Mouse (Mus musculus): ENCODE results near the gene Gfer.
A peak's percentile ranks its signal among the peaks of the same experiment; 100 is the strongest.
"Not testable (repeated sequence)": the region's sequence is repeated elsewhere in the genome, so short reads cannot be mapped to it uniquely, and the experiment has no call there.

Gene Gfer

DNA sequence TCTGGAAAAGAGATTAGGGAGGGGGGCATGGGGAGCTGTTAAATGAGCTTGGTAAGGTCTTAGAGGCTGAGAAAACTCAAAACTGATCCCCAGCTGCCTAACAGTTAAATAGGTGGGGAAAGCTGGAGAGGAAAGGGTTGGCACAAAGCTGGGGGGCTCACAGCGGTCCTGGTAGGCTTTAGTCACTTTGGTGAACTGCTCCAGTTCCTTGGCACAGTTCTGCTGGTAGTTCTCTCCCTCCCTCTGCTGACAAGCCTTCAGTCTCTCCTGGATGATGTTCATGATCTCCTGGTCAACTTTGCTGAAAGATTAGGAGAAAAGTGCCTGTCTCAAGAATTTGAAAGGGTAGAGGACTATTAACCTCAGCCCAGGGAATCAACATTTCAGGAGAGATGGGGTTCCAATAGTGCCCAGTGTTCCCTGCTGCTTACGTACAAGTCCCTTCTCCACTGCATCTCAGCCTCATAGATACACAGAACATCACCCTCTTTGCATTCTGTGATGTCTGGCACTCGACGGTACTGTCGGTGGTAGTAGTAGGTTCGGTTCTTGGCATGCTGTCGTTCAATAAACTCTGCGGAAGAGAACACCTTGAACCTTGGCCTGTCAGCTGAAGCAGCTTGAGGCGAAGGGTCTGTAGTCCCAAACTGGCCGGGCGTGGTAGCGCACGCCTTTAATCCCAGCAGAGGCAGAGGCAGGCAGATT is 26.4 kb upstream of the Gfer start:
- no peak for DNase-seq

DNA sequence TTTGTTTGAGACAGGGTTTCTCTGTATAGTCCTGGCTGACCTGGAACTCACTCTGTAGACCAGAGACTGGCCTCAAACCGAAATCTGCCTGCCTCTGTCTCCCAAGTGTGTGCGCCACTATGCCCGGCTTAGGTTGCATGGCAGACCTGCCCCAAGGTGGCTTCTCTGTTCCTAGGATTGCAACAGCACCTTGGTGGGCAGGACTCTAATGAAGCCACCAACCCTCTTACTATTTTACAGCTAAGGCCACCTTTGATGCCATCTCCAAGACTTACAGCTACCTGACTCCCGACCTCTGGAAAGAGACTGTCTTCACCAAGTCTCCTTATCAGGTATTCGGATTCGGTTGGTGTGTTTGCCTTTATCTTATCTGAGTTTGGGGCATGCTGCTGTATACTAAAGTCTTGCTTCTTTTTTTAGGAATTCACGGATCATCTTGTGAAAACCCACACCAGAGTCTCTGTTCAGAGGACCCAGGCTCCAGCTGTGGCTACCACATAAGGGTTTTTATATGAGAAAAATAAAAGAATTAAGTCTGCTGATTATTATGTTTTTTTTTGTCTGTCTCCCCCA is 25.5 kb upstream of the Gfer start:
- not testable (repeated sequence) for DNase-seq

DNA sequence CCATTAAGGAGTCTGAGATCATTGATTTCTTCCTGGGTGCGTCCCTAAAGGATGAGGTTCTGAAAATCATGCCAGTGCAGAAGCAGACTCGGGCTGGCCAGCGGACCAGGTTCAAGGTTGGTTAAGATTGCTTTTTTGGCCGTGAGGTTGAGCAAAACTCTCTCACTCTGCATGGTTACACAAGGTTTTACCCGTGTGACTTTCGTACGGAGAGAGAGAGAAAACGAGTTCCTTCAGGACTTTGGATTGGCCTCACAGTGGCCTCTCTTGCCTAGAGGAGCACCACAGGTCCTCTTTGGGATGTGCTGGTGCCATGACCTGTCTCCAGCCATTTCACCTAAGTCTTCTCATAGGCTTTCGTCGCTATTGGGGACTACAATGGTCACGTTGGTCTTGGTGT is 24.7 kb upstream of the Gfer start:
- DNase-seq = not testable (repeated sequence)

DNA sequence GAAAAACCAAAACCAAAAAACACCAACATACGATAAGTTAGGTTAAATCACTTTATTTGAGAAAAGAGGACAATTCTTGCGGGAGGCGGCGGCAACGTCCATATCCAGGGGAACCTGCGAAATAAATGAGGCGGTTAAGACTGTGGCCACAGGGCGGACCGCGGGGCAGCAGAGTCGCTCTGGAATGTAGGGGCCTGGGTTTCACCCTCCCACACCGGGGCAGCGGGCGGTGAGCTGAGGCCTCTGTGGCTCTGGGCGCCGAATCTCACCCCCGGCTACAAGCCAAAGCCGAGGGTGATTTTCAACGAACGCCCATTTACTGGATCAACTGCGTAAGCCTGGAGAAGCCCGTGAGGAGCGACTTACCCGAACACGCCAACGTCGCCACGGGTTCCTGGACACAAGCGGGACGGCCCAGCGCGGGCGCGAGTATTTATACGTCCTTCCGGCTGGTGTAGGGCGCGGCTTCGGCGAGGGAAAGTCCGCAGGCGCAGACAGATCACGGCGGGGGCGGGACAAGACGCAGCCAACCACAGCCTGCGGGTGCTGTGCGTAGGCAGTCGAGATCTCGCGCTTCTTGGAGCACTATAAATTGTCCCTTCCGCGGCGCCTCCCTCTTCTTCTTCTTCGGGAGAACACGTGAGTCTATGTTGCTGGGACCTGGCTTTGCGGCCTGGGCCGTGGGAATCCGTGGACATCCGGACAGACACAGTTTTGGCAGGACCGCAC is 23.7 kb upstream of the Gfer start:
- peak; percentile 96 for DNase-seq

DNA sequence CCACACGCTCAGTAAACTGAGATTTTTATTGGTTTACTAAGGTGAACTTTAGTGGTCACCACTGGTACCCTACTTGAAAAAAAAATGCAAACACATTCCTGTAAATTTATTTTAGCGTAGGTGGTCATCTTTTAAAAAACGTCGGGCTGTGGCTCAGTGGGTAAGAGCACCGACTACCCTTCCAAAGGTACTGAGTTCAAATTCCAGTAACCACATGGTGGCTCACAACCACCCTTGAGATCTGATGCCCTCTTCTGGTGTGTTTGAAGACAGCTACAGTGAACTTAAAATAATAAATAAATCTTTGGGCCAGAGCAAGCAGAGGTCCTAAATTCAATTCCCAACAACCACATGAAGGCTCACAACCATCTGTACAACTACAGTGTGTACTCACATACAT is 23.0 kb upstream of the Gfer start:
- not testable (repeated sequence) for DNase-seq

DNA sequence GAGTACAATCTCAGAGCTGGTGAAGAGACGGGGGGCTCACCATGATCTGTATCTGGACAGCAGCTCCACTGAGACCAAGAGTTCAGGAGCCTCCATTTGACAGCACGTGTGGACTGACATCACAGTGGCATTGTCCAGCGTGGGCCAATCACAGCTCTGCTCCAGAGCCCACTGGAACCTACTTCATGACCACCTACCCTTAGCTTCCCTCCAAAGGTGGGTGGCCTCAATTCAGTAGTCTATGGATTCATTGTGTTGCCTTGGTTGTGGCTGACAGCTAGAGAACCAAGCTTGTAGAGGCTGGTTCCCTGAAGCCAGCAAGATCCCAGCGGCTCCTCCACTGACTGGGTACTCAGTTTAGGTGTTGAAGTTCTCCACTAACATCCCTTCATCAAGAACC is 22.0 kb upstream of the Gfer start, which contains the start of the genes Rnf151 and Rps2:
Gene Rnf151, minus strand, starts transcription at position 121 of the 400 bp plus-strand sequence.
Gene Rps2, plus strand, starts transcription at position 174 of the 400 bp plus-strand sequence.
- DNase-seq = no peak

DNA sequence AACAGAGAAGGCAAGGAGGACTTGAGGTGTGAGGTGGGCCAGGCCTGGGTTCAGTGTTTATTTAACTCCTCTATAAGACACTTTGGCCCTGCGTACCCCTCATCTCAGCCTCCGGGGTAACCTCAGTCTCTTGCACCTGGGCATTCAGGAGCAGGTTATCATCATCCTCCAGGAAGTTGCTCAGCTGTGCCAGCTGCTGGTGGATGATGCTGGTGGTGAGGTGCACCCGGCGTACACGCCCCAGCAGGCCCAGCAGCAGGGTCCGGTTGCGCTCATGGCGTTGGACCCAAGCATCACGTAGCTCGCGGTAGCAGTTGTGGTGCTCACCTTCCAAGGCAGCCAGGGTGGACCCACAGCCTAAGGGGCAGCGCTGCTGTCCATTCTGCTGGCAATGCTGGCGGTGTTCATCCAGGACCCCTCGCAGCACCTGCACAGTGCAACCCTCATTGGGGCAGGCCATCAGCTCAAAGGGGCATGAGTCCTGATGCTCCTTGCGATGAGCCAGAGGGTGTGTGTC is 20.3 kb upstream of the Gfer start:
- no peak for DNase-seq

DNA sequence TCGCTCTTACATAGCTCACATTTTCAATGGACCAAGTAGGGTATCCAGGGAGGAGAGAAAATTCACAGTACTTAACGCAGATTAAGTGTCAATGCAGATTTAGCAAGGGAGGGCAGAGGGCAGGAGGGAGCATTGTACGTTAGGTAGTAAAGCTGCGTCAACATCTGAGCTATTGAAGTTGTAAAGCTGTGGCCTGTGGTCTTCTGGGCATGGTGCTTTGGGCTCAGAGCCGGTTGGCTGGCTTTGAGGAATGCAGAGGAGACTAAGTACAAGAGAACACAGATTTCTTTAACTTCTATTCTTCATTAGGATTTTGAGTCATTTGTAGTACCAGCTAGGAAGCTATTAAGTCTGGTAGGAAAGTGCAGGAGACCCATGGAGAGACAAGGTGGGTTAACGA is 19.6 kb upstream of the Gfer start:
- no peak for DNase-seq

DNA sequence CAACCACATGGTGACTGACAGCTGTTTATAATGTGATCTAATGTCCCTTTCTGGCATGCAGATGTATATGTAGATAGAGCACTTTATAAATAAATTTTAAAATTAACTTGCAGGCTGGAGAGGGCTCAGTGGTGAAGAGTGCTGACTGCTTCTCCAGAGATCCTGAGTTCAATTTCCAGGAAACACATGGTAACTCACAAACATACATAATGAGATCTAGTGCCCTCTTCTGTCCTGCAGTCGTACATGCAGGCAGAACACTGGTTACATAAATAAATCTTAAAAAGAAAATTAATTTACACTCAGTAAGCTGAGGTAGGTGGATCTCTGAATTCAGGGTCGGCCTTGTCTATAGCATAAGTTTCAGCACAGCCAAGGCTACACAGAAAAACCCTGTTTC is 12.7 kb upstream of the Gfer start:
- no peak for DNase-seq

DNA sequence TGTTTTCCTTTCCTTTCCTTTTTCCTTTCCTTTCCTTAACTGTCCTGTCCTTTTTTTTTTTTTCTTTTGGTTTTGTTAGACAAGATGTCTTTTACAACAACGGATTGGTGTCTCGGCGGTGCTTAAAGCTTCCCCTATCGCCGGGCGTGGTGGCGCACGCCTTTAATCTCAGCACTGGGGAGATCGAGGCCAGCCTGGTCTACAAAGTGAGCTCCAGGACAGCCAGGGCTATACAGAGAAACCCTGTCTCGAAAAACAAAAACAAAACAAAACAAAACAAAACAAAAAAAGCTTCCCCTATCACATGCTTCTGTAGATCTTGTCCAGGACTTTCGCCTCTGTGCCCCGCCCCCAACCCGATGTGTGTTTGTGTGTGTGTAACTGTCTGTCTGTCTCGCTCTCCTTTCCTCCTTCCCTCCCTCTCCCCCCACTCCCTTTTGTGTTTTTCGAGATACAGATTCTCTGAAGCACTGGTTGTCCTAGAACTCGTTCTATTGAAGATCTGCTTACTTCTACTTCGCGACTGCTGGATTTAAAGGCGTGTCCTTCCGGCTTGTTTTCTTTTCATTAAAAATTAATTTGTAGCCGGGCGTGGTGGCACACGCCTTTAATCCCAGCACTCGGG is 12.0 kb upstream of the Gfer start:
- no peak for DNase-seq

DNA sequence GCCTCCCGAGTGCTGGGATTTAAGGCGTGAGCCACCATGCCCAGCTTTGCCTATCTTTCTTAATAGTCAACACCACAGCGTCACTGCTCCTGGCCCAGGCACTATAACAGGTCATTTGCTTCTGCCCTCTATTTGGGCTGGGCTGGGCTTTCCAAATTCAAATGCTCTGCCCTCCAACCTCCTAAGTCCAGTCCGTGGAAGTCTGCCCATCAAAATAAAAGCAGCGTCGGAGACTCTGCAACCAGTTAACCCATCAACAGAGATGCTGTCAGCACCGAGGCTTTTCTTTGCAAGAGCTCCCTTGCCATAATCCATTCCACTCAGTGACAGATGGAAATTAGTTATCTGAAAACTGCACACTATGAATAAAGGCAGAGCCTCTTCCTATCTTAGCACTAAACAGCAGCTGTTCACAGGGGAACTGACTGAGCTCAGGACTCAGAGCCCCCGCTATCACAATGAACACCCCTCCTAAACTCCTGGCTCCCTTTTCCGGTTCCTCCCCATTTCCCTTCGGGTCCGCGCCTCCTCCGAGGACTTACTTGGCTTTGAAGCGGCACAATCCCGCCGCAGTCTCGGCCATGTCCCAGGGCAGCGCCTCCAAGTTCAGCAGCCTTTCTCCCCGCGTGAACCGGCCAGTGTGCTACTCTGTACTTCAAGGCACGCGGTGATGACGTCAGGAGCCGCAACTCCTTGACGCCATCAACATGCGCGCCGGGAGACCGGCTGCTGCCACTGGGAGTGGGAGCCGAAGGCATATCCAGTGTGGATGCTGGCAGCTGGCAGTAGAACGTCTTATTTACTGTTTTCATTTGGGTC is 11.2 kb upstream of the Gfer start, which contains the start of gene Tbl3:
Gene Tbl3, minus strand, starts transcription at position 679 of the 819 bp plus-strand sequence.
- peak; percentile 93 for DNase-seq

DNA sequence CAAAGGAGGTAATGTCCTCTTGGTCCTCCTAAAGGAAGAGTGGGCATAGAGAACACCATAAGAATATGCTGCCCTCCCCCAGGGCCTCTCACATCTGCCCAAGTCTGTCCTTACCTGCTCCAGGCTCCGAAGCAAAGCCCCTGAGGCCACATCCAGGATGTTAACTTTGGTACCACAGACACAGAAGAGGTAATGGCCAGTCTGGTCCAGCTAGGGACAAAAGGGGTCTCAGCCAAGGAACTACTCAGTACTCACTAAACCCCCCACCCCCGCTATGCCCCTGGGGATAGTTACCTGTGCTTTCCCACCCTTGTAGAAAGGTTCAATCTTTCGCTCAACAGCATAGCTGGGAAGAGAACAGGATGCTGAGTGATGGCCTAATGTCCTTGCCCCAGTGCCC is 9.9 kb upstream of the Gfer start:
- no peak for DNase-seq

DNA sequence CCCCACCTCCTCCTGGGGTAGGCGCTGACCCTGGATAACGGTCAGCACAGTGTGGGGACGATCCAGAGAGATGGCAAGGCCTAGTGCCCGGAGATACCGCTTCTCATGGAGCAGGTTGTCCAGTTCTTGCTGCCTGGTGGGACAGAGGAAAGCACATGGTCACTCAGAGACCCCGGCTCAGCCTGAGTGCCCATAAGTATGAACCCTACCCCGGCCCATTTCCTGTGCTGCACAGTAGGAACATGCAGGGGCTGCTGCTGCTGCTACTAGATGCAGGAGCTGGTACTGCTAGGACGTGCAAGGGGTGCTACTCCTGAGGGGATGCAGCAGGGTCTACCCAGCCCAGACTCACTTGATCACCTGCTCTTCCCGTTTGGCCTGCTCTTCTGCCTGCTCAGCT is 5.3 kb upstream of the Gfer start:
- DNase-seq = no peak

DNA sequence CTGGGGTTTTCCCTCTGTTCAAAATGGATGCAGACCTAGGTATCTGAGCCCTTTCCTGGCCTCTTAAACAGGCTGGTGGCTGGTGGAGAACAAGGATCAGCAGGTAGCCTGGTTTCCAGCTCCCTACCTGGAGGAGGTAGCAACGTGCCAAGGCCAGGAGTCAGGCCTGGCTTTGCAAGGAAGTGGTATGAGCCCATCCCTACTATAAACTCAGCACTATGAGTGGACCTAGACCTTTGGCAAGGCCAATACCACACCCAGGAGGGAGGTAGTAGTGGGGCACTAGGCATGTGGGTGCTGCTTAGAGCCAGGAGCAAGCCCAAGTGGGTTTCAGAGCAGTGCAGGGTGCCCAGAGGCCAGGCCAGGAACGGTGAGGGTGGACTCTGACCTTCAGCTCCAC is 3.5 kb upstream of the Gfer start:
- DNase-seq = no peak

DNA sequence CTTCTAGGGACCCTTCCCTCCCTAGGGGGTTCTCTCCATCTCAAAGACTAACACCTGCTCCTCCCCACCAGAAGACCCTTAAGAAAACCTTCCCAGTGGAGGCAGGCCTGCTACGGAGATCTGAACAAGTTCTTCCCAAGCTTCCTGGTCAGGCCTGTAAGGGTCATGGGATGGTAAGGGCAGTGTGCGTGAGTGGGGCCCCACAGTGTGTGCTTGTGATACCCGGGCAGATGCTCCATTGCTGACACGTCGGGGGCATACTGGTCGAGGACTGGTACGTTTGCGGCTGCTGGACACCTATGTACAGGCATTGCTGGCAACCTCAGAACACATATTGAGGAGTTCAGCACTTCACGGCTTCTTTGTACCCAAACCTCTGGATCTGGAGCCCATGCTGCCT is 2.8 kb upstream of the Gfer start:
- no peak for DNase-seq

DNA sequence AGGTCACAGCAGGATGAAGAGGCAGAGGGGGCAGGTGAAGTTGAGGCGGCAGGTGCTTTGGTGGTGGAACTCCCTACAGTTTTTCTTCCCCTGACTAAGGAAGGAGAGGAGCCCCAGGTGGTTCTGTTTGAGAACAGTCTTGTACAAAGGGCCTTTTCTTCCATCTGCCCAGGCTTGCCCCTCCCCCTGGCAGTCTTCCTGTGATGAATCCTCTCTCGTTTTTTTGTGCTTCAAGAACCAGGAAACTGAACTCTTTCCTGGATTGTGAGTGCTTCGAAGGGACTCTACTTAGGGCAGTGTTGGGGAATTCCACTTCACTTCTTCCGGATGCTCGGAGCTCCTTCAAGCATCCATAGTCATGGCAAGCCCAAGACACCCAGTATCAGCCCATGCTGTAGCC is 2.0 kb upstream of the Gfer start:
- peak; percentile 28 for DNase-seq

DNA sequence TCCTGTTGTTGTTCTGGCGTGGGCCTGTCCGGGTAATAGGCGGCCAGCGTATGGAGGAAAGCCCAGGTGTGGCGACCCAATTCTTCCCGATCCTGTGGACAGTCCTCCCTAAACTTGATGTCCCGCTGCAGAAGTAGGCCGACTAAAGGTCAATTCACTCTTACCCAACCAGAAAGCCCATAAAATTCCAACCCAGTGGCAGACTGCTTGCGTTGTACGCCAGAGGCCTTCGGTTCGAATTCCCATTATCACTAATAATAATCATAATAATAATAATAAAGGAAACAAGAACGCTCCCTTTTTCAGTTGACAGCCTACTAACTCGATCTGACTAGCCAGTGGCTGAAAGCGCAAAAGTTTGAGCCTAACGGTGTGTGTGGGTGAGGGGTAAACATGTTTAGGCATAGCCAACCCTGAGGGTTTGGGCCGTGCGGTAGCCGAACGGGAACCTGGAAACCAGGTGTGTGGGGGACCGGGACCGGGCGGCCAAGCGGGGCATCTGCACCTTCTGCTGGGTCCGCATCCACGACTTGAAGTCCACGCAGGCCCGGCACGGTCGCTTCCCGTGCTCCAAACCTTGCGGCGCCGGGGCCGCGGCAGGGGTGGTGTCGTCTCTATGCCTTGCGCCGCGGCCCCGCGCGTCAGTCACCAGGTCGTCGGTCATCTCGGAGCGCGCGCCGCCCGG is 488 bp downstream of the Gfer start:
- DNase-seq = no peak

DNA sequence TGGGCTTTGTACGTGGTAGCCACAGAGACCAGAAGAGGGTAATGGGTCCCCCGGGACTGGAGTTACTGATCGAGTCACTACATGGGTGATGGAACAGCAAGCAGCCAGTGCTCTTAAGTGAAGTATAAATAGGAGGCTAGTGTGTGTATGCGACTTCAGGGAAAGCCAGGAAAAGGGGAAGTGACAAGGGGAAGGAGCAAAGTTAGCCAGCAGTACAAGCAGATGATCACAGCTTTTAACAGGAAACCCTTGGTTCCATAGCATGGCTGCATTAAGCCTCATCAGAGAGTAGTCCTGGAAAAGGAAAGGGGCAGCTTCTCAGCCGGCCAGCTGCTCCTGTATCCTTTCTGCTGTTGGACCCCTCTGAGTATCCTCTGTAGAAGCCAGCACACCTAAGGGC is 3.6 kb downstream of the Gfer start:
- DNase-seq = no peak

DNA sequence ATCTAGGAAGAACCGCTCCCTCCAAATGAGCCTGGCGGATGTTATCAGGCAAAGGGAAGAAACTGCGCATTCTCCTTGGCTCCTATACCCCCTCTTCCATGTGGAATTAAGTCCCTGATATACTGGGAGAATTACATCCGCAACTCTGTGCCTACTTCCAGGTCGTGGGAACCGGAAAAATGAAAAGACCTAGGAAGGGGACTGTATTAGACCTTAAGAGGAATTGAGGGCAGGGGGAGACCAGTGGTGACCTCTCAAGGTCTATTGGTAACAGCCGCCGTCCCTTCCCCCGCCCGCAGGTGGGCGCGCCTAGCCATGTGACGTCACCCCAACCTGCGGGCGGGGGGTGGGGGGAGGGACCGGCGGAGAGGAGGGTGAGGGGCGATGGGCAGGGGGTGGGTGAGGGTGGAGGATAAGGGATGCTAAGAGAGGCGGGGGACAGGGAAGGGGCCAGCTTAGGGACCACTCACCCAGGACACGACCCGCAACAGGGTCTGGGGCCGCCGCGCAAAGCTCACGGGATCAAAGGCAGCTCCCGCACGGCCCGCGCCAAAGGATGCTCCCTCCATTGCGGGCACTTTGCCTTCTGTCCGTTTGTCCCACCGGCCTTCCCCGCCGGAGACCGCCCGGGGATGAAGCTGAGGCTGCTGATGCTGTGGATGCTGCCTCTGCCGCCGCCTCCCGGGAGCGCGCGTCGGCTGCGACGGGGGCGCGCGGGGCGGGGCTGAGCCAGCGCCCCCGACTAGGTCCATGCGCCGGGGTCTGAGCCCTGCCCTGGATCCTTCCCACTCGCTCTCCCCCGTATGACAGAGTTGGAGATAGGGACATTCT is 6.5 kb downstream of the Gfer start, which contains the start of gene Syngr3:
Gene Syngr3, minus strand, starts transcription at position 705 of the 831 bp plus-strand sequence.
- no peak for DNase-seq

DNA sequence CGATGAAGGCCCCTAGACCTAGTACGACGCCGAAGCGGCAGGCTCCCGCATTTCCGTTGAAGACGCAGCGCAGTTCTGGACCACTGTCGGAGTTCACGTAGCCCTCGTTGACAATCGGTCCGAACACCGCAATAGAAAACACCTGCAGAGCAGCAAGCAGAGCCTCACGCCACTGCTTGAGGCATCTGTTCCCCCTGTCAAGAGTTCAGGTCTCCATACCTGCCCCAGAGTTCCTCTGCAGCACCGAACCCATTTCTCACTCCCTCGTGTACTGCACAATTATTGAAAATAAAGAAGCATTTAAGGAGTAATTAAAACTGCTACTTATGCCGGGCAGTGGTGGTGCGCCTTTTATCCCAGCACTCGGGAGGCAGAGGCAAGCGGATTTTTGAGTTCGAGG is 8.4 kb downstream of the Gfer start:
- no peak for DNase-seq

DNA sequence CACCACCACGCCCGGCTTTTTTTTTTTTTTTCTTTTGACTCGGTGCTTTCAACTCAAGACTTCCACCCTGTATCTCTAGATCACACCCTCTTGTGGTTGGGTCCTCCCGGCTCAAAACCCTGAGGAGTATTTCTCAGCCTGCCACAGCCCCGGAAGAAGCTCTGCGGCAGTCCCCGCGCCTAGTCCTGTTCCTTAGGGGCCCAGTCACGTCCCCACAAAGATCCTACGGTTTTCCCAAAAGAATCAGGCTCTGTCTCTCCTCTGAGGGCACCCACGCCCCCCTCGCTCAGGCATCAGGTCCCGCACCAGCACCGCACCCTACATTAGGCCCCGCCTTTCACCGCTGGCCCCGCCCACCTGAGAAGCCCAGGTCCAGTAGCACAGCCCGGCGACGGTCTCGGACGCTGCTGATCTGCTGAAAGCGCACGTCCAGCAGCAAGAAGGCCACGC is 8.8 kb downstream of the Gfer start:
- DNase-seq = peak; percentile 70

Data from thymus, postnatal 25 days (tissue).